Mouse (Mus musculus): Measurements from ENCODE around the gene Brd3. TPM values are rescaled to one million over a fixed set of nuclear protein-coding genes. Genes with fewer than 3 reads are reported as not detected.

Brd3 gene
- polyA plus RNA-seq, 1 experiment from 2014 or later = 169 TPM

DNA sequence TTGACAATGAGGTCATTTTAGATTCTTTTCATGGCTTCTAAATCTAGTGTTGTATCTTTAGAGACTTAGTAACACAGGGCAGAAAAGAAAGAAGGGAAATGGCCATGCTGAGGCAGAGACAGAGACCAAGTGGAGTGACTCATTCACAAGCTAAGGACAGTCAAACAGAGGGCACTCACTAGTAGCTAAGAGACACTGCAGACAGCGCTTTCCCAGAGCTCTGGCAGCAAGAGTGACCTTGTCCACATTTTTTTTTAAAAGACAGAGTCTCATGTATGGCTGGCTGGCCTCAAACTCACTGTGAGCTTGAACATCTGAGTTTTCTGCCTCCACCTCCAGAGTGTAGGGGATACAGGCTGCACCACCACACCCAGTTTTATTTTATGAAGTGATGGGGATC is 69.6 kb downstream of the Brd3 start:
- Histone ChIP-seq H3K4me3 (no peak overlapping the region), H3K4me1 (peaks cover 8% of the 10 kb centered on the region), H3K9ac (no peak overlapping the region), H3K27ac (no peak overlapping the region), H3K27me3 (no peaks in the 10 kb centered on the region), H3K36me3 (no peaks in the 10 kb centered on the region), H3K4me2 (replicated peaks) (no peak overlapping the region), H3K9me3 (no peaks in the 10 kb centered on the region)
- WGBS = 58% methylated on average over 1 of the region's 1 CpGs
- no peak for ATAC-seq (ENCODE audit: low FRiP score, low read depth)

DNA sequence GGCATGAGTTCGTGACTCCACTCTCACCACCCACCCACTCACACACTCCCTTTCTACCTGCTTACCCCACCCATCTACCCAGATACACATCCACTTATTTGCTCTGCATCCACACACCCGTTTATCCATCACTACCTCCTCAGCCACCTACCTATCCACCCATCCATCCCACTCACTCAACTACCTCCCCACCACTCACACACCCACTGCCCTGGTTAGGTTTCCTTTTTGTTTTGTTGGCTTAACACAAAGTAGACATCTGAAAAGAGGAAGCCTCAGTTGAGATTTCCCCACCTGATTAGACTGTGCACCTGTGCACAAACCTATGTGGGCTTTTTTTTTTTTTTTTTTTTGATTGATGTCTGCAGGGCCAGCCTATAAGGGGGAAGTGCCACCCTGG is 74.9 kb downstream of the Brd3 start:
- Histone ChIP-seq H3K9ac (no peak overlapping the region), H3K27me3 (no peaks in the 10 kb centered on the region), H3K36me3 (no peaks in the 10 kb centered on the region), H3K4me1 (peaks cover 4% of the 10 kb centered on the region), H3K4me3 (no peak overlapping the region), H3K4me2 (replicated peaks) (no peak overlapping the region), H3K9me3 (no peaks in the 10 kb centered on the region), H3K27ac (no peak overlapping the region)
- ATAC-seq (ENCODE audit: low FRiP score, low read depth) = no peak
- 88% methylated on average over 2 of the region's 2 CpGs for WGBS

DNA sequence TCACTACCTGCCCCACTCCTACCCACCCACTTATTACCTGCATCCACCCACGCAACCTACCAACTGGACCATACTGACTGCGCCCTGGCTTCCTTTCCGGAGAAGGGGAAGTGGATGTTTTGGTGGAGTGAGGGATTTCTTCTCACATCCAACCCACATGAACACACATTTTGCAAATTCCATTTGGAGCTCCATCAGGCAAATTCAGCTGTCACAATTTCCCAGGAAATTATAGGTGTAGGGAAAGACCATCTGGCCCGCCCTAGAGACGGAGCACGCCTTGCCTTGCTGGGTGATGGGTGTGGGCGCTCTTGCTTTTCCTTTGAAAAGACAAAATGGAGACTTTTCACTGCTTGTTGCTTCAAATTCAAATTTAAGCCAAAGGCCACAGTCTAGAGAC is 76.8 kb downstream of the Brd3 start:
- H3K36me3 ChIP-seq = no peaks in the 10 kb centered on the region
- 84% methylated on average over 7 of the region's 7 CpGs for WGBS
- H3K9me3 ChIP-seq = no peaks in the 10 kb centered on the region
- ATAC-seq (ENCODE audit: low FRiP score, low read depth) = no peak
- no peak overlapping the region for H3K4me2 ChIP-seq (replicated peaks)
- H3K4me3 ChIP-seq = no peak overlapping the region
- H3K27me3 ChIP-seq = no peaks in the 10 kb centered on the region
- H3K27ac ChIP-seq = no peak overlapping the region
- H3K4me1 ChIP-seq = peaks cover 10% of the 10 kb centered on the region
- H3K9ac ChIP-seq = no peak overlapping the region

- WGBS = 0% methylated on average over 4 of the region's 4 CpGs
- Histone ChIP-seq H3K9me3 (no peaks in the 10 kb centered on the region), H3K4me2 (replicated peaks) (peak overlapping the region; percentile 85; the same call in 1 of the 2 replicates), H3K27me3 (no peaks in the 10 kb centered on the region), H3K4me1 (peaks cover 30% of the 10 kb centered on the region), H3K36me3 (no peaks in the 10 kb centered on the region), H3K4me3 (no peak overlapping the region), H3K9ac (no peak overlapping the region), H3K27ac (no peak overlapping the region)
- ATAC-seq (ENCODE audit: low FRiP score, low read depth) = peak; percentile 18; the same call in 1 of the 2 replicates
These were observed 79.4 kb downstream of the Brd3 start for GRCm38 (mm10) chr2:27428071-27428470.

DNA sequence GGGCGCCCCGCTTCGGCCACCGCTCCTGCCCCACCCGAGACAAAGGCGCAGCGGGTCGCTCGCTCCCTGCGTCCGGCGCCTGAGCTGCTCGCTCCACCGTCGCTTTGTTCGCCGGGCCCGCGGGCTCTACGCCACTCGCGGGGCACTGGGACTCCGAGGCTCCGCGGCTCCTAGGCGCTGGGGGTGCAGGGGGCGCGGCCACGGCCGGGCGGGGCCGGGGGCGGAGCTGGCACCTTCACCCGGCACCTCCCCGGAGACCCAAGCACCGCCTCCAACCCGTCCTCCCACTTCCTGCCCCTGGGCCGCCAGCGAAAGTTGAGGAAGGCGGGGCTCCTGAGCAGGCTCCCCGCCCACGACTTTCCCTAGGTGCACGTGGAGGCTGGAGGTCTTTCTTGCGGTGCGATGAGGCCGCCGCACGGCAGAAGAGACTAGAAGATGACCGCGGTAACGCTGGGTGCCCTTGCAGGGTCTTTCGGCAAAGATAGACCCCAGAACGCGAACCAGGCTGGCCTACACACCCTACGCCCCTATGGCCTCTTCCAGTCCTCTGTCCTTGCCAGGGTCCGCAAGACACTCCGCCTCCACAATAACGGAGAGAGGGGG is 80.5 kb downstream of the Brd3 start, which contains the start of gene Vav2:
Gene Vav2, minus strand, starts transcription at position 179 of the 603 bp plus-strand sequence.
- Histone ChIP-seq H3K36me3 (no peaks in the 10 kb centered on the region), H3K9me3 (no peaks in the 10 kb centered on the region), H3K9ac (peak within 1 kb of the TSS; percentile 80), H3K27me3 (no peaks in the 10 kb centered on the region), H3K4me1 (peaks cover 35% of the 10 kb centered on the region), H3K4me3 (peak within 1 kb of the TSS; percentile 90), H3K4me2 (replicated peaks) (peak within 1 kb of the TSS; percentile 85), H3K27ac (peak within 1 kb of the TSS; percentile 70; the same call in 1 of the 2 replicates)
- WGBS = under 1% methylated on average over 58 of the region's 58 CpGs
- peak; percentile 92 for ATAC-seq (ENCODE audit: low FRiP score, low read depth)

DNA sequence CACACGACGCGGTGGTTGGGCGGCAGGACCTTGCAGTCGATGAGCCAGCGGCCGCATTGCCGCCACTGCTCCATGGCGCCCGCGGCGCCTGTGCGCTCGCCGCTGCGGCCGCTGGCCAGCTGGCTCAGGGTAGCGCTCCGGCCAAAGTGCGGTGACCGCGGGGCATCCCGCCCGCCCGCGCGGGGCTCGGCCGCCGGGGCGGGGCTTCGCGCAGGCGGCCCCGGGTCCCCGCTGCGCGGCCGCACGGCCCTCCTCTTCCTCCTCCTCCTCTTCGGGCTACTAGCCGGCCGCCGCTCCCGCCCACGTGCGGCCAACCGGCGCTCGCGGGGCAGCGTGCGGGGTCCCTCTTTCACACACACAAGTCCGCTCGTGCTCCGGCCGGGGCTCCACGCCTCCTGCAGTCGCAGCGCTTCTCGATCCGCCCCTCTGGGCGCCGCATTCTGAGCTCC is 81.0 kb downstream of the Brd3 start:
- Histone ChIP-seq H3K4me1 (peaks cover 40% of the 10 kb centered on the region), H3K4me2 (replicated peaks) (peak overlapping the region; percentile 85), H3K4me3 (peak overlapping the region; percentile 90), H3K27ac (peak overlapping the region; percentile 70; the same call in 1 of the 2 replicates), H3K9me3 (no peaks in the 10 kb centered on the region), H3K36me3 (no peaks in the 10 kb centered on the region), H3K9ac (peak overlapping the region; percentile 80), H3K27me3 (no peaks in the 10 kb centered on the region)
- WGBS = under 1% methylated on average over 53 of the region's 64 CpGs
- no peak; the same call in none of the 2 replicates for ATAC-seq (ENCODE audit: low FRiP score, low read depth)

GRCm38 (mm10) chr2:27425751-27426405 is 81.6 kb downstream of the Brd3 start:
- no peak overlapping the region for H3K27ac ChIP-seq
- under 1% methylated on average over 57 of the region's 60 CpGs for WGBS
- no peaks in the 10 kb centered on the region for H3K27me3 ChIP-seq
- ATAC-seq (ENCODE audit: low FRiP score, low read depth) = peak; percentile 1; the same call in 1 of the 2 replicates
- H3K36me3 ChIP-seq = no peaks in the 10 kb centered on the region
- peak overlapping the region; percentile 80 for H3K9ac ChIP-seq
- peaks cover 42% of the 10 kb centered on the region for H3K4me1 ChIP-seq
- peak overlapping the region; percentile 90 for H3K4me3 ChIP-seq
- H3K4me2 ChIP-seq (replicated peaks) = peak overlapping the region; percentile 85
- H3K9me3 ChIP-seq = no peaks in the 10 kb centered on the region

GRCm38 (mm10) chr2:27425161-27425611 is 82.3 kb downstream of the Brd3 start:
- ATAC-seq (ENCODE audit: low FRiP score, low read depth) = no peak
- Histone ChIP-seq H3K4me2 (replicated peaks) (peak overlapping the region; percentile 85), H3K9me3 (no peaks in the 10 kb centered on the region), H3K4me3 (peak overlapping the region; percentile 90), H3K4me1 (peaks cover 42% of the 10 kb centered on the region), H3K27ac (no peak overlapping the region), H3K27me3 (no peaks in the 10 kb centered on the region), H3K36me3 (no peaks in the 10 kb centered on the region), H3K9ac (peak overlapping the region; percentile 80)
- WGBS = under 1% methylated on average over 20 of the region's 20 CpGs

DNA sequence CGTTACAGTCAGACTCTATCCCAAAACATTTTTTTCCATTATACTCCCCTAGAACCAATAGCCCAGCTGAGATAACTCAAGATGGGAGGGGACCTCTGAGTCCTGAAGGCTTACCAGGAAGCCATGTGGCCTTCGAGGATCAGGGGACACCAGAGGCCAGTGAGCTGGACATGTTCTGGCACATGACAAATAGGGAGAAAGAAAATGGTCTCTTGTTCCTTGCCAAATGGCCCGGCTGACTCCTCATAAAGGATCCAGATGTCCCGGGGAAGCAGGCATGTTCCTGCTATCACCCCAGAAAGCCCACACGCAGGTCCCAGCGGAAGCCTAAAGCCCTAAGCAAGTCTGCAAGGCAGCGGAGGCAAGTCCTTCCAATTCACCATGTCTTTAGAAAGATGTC is 83.9 kb downstream of the Brd3 start:
- 44% methylated on average over 7 of the region's 7 CpGs for WGBS
- no peak for ATAC-seq (ENCODE audit: low FRiP score, low read depth)
- Histone ChIP-seq H3K27ac (no peak overlapping the region), H3K9me3 (no peaks in the 10 kb centered on the region), H3K27me3 (no peaks in the 10 kb centered on the region), H3K36me3 (no peaks in the 10 kb centered on the region), H3K4me2 (replicated peaks) (peak overlapping the region; percentile 85), H3K4me3 (0 out of 2 replicates have a peak overlapping the region, but pooled peaks have one; percentile 7), H3K4me1 (peaks cover 54% of the 10 kb centered on the region), H3K9ac (no peak overlapping the region)

GRCm38 (mm10) chr2:27421293-27422068 is 86.0 kb downstream of the Brd3 start:
- ATAC-seq (ENCODE audit: low FRiP score, low read depth) = no peak
- Histone ChIP-seq H3K9me3 (no peaks in the 10 kb centered on the region), H3K4me3 (no peak overlapping the region), H3K4me1 (peaks cover 65% of the 10 kb centered on the region), H3K9ac (no peak overlapping the region; the same call in 1 of the 2 replicates), H3K36me3 (no peaks in the 10 kb centered on the region), H3K27me3 (no peaks in the 10 kb centered on the region), H3K27ac (no peak overlapping the region), H3K4me2 (replicated peaks) (no peak overlapping the region)
- 80% methylated on average over 20 of the region's 20 CpGs for WGBS

DNA sequence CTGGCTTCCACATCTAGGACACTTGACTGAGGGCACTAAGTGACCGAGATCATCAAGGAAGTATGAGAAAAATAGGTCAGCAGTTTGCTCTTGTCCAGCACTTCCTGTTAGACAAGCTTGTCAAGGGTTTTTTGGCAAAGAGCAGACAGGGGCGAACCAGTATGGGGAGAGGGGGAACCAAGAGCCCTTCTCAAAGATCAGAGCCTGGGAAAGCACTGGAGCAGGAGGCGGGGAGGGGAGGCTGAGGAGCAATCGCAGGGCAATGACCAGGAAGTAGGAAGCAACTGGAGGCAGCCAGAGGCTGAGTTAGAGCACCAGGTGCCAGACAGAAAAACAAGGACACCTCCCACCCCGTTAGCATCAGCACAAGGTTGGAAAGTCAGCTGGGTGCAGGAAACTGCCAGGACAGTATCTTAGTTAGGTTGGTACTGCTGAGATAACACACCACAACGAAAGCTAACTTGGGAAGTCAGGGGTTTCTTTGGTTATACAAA is 88.8 kb downstream of the Brd3 start:
- H3K4me2 ChIP-seq (replicated peaks) = no peak overlapping the region
- H3K4me1 ChIP-seq = peaks cover 79% of the 10 kb centered on the region
- no peaks in the 10 kb centered on the region for H3K36me3 ChIP-seq
- no peaks in the 10 kb centered on the region for H3K9me3 ChIP-seq
- no peaks in the 10 kb centered on the region for H3K27me3 ChIP-seq
- ATAC-seq (ENCODE audit: low FRiP score, low read depth) = no peak
- 40% methylated on average over 6 of the region's 6 CpGs for WGBS
- no peak overlapping the region for H3K4me3 ChIP-seq
- H3K27ac ChIP-seq = no peak overlapping the region
- 0 out of 2 replicates have a peak overlapping the region, but pooled peaks have one; percentile 19 for H3K9ac ChIP-seq
